Mouse (Mus musculus): Measurements from ENCODE around the gene Lrch1. TPM values are rescaled to one million over a fixed set of nuclear protein-coding genes. Genes with fewer than 3 reads are reported as not detected.
A peak's percentile ranks its signal among the peaks of the same experiment; 100 is the strongest.

Gene Lrch1
- polyA plus RNA-seq (2017; shearing (Covaris generic)): 10 to 100 TPM; 30.1 to 30.3 TPM

GRCm38 (mm10) chr14:74947376-74948013 is at the start of gene Lrch1:
Gene Lrch1, minus strand, starts transcription at chr14:74947876.
- ATAC-seq: peak; percentile 44

GRCm38 (mm10) chr14:74997041-74997440 is 49.4 kb upstream of the Lrch1 start:
- no peak for ATAC-seq

DNA sequence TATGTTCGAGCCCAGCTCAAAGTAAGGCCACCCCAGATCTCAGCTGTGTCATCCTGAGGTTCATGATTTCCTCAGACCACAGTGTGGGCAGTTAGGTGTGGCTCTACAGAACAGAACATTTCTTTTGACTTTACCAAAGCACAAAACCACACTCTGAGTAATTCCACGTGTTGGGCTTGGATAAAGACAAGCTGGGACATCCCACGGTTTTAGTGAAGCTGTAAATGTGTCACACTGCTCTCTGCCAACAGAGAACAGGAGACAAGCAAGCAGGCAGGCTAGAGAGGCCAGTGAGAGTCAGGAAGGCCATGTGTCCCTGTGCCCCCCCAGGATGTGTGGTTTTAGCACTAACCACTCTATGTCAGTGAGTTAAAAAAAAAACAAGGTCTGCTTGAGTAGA is 48.9 kb upstream of the Lrch1 start:
- ATAC-seq: no peak

DNA sequence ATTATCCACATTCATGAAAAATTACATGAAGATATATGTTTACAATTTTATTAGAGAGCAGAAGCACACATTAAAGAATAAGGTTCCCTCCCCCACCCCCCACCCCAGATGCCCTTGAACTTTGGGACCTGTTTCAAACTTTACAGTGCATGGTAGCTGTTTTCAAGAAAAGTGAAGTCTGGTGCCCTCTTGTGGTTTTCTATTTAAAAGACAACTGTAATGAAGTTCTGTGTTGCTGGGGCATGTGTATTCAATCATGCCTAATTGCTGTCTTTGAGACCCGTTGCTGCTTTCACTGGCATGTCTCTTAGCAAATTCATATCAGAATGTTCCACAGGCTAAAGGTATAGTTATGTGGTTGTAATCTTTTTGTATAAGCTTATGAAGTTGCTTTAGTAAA is 42.8 kb upstream of the Lrch1 start:
- peak; percentile 91 for ATAC-seq

- no peak for ATAC-seq
Observed at GRCm38 (mm10) chr14:74989909-74990308, 42.2 kb upstream of the Lrch1 start.

- ATAC-seq: no peak
Observed at GRCm38 (mm10) chr14:74989322-74989721, 41.6 kb upstream of the Lrch1 start.

GRCm38 (mm10) chr14:74986527-74986926 is 38.9 kb upstream of the Lrch1 start:
- ATAC-seq: no peak

- no peak for ATAC-seq
Observed at GRCm38 (mm10) chr14:74985658-74986057, 38.0 kb upstream of the Lrch1 start.

- ATAC-seq: peak; percentile 95
Observed at GRCm38 (mm10) chr14:74984817-74985391, 37.2 kb upstream of the Lrch1 start.

- no peak for ATAC-seq
Observed at GRCm38 (mm10) chr14:74983079-74983478, 35.4 kb upstream of the Lrch1 start.

DNA sequence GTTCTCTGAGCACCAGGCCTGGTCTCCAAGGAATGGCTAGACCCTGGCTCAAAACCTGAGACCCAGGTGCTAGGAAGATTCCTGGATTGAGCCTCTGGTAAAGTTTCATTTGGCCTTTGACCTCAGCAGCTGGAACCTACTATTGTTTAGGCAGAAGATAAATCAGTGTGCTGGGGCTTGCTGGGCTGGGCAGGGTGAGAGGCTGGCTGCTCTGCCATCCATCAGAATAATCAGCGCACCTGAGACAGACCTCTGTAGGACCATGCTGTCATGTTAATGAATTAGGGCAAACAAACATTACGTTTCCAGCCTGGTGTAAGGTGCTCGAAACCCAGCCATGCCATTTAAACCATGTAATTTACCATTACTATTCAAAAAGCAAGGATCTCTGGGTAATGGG is 33.3 kb upstream of the Lrch1 start:
- ATAC-seq: no peak

- peak; percentile 49 for ATAC-seq
Observed at GRCm38 (mm10) chr14:74976972-74977371, 29.3 kb upstream of the Lrch1 start.

- ATAC-seq: peak; percentile 43
Observed at GRCm38 (mm10) chr14:74974136-74974651, 26.5 kb upstream of the Lrch1 start.

GRCm38 (mm10) chr14:74972687-74973086 is 25.0 kb upstream of the Lrch1 start:
- ATAC-seq: no peak

DNA sequence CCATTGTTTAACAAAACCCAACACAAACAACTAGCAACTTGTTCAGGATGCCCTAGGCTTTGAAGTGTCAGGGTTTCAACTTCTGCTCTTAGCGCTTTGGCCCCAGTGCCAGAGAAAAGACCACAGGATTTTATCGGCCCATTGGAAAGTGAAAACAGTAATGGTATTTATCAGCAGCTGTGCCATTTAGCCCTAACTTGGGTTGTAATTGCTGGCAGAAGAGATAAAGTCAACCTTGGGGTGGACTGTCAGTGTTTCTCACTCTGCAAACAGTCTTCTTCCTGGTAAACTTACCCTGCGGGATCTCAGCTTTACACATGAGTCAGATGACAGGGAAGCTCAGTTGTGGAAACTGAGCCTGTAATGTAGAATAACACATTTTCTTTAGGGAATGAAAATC is 24.5 kb upstream of the Lrch1 start:
- ATAC-seq: no peak

DNA sequence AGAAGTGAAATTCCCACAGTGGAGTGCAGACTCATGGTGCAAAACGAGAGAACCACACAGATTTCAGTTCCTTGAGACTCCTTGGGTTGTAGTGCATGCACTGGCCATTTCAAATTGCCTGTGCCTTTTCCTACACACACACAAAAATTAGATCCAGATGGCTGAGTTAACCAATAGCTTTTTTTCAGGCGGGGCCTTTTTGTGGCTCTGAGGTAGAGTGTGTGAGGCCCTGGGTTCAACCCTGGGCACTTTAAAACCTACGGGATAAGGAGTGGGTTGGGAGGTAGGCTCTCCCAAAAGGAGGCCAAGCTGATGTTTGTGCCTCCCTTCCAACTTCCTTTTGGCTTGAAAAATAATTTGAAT is 15.7 kb upstream of the Lrch1 start:
- no peak for ATAC-seq

GRCm38 (mm10) chr14:74962713-74963401 is 15.2 kb upstream of the Lrch1 start:
- ATAC-seq: no peak

DNA sequence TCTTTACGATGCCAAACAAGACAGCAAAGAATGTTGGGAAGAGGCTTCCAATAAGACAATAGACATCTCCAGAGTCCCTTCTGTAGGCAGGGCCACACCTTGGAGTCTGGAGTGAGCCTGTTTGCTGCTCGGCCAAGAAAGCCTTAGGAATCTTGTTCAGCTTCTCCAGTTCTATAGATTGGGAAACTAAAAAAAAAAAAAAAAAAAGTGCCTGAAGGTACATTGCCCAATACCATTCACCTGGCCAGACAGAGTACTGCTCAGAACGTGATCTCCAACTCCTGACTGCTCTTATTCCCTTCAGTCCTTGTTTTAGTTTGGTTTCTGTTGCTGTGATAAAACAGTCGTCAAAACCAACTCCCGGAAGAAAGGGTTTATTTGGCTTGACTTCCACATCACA is 12.9 kb upstream of the Lrch1 start:
- ATAC-seq: no peak

DNA sequence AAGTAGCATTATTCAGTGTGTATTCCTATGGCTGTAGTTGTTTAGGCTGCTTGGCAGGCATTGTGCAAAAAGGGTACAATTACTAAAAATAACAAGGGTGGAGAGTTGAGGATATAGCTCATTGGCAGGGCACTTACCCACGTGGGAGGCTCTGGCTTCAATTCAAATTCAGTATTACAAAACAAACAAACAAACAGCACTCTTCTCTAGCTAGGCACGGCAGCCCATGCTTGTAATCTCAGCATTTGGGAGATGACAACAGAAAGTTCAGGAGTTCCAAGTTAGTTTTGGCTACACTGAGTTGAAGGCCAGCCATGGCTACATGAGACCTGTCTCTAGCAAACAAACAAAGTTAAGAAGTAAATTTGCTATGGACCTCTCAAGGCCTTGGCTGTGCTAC is 9.0 kb upstream of the Lrch1 start:
- ATAC-seq: no peak

GRCm38 (mm10) chr14:74956234-74956633 is 8.6 kb upstream of the Lrch1 start:
- no peak for ATAC-seq

GRCm38 (mm10) chr14:74948426-74949240 is 957 bp upstream of the Lrch1 start:
- ATAC-seq: peak; percentile 73

DNA sequence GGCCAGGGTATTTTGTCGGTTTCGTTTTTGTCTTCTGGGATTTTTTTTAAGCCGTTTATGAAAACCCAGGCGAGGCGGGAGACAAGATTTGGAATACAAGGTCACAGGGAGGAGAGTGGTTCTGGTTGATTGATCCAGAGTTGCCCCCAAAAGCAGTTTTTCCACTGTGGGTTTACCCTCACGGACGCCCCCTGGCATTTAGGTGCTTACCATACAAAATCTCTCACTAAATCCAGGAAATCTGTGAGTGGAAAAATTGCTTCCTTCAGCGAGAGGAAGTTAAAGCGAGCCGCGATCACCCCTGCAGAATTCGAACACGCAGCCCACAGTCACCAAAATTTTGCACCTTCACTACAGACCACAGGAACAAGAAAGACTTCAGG is 329 bp upstream of the Lrch1 start:
- no peak for ATAC-seq

DNA sequence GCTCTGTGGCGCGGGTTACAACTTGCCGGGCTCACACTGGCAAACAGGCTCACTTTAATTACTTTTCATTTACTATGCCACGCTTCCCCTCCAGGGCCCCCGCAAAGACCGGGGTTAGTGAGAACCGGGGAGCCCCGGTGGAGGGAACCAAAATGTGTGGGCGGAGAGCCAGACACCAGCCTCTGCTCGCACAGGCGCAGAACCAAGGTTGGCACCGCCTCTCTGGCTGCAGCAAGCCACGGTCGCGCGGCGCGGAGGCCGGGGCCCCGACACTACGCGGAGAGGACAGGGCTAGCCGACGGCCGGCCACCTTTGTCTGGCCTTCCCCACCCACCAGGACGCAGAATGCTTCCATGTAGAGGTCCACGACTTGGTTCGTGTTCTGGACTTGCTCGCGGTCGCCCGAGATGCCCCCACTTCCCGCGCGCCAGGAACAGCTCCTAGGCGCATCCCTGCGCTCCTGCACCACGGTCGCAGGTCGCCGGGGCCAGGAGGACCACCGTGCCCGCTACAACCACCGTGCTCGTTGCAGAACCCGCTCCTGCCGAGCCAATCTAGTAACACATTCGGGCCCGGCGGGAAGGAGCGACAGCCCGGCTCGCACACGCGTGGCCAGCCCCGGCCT is 813 bp downstream of the Lrch1 start:
- peak; percentile 62 for ATAC-seq

All from CD4-positive, CD25-positive, alpha-beta regulatory T cell, adult 4 months (primary cell).